Mouse (Mus musculus): ENCODE measurements around the gene Sept10.

DNA sequence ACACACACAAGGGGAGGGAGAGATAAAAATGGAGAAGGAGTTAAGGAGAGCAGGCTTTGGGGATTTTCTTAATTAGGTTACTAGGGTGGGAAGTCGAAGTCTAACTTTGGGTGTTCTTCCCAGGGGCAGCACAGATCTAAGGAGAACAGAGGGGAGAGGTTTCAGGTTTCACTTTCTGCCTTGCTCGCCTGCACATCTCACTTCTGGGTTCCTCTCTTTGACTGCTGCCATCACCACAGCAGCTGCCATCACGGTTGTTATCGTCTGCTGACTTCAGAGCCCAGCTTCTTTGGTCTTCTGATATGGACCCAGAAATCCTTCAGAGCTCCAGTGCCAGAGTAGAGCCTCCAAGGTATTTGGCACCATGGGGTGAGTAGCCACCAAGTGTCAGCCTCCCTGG is 46.5 kb upstream of the Sept10 start:
- TF ChIP-seq CTCF (IDR thresholded peaks at IDR 0.05; ENCODE audit: extremely low read depth, insufficient read length, insufficient replicate concordance, low read depth, low read length) (no peak), POLR2A (IDR thresholded peaks at IDR 0.05; ENCODE audit: low read depth, low read length) (no peak)
